12 mouse cellular contexts compared by ENCODE assay signal in the genomic region with DNA sequence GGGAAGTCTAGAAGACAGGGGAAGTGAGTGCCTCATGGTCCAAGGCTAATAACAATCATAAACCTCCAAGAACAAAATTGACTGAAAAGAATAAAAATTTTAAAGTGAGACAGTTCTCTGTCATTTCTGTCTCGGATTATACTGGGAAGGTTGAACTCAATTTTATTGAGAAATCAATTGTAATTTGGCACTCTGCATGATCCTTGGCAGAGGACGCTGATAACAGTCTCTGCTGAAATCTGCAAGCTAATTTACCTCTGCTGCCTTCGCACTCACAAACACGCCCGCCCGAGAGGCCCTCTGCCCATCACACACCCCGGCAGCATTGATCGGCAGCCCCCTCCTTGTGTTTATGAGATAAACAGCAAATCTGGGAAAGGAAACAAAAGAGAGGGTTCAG.
"Had no signal": no experiment of that assay in that cellular context is flagged by ENCODE, and none has a peak within 500 bp of the region (broad histone marks: within the 10 kb centered on the region; RNA-seq: fewer than 3 reads in every experiment).

No protein-coding gene starts in this region.

- DNase-seq: gastrocnemius, adult 2 months; gastrocnemius, postnatal 10 days; gastrocnemius, postnatal 25 days; heart, adult 18-20 months; heart, postnatal 10 days; heart, postnatal 4 days; kidney, adult 18-20 months; kidney, adult 8-10 months; kidney, postnatal 10 days; kidney, postnatal 25 days; kidney, postnatal 4 days; liver, embryonic 13.5 days had no signal
